Mouse (Mus musculus) stomach, postnatal 0 days (tissue): Measurements from ENCODE around the gene Tmem165. TPM values are rescaled to one million over a fixed set of nuclear protein-coding genes. Genes with fewer than 3 reads are reported as not detected.

Source experiments
- ATAC-seq: fragments of 200-750 bp; cut with Nextera tagmentation; 2 replicates; pipeline ENCODE4 v1.8.0; 2017; ENCODE audit not compliant: low FRiP score, low TSS enrichment
- DNase-seq: peaks from one replicate; pipeline ENCODE4 v3.0.0-alpha.2; 2016; ENCODE audit warnings: low spot score
- H3K27ac ChIP-seq: fragments of 300-500 bp; sonication (generic); replicated peaks from 2 replicates; pipeline ENCODE4 v1.5.1; 2014; ENCODE audit warnings: mild to moderate bottlenecking, control low read depth
- H3K27me3 ChIP-seq: fragments of 300-500 bp; sonication (generic); 2 replicates; pipeline ENCODE4 v1.6.1; 2014; ENCODE audit warnings: low read length; ENCODE audit not compliant: control insufficient read depth, insufficient read depth
- H3K36me3 ChIP-seq: fragments of 300-500 bp; sonication (generic); 2 replicates; pipeline ENCODE4 v1.6.1; 2014; ENCODE audit warnings: low read length, mixed read lengths; ENCODE audit not compliant: control insufficient read depth, insufficient read depth
- H3K4me1 ChIP-seq: fragments of 300-500 bp; sonication (generic); replicated peaks from 2 replicates; pipeline ENCODE4 v1.6.1; 2014; ENCODE audit warnings: antibody characterized with exemption; ENCODE audit not compliant: control insufficient read depth, insufficient read depth
- H3K4me2 ChIP-seq: fragments of 300-500 bp; sonication (generic); replicated peaks from 2 replicates; pipeline ENCODE4 v1.6.1; 2014; ENCODE audit warnings: low read depth, mild to moderate bottlenecking, control low read depth, moderate library complexity
- H3K4me3 ChIP-seq: fragments of 300-500 bp; sonication (generic); 2 replicates; pipeline ENCODE4 v1.5.1; 2014; ENCODE audit warnings: low read depth, low read length, control low read depth
- H3K9ac ChIP-seq: fragments of 300-500 bp; sonication (generic); 2 replicates; pipeline ENCODE4 v1.6.1; 2014; ENCODE audit warnings: mild to moderate bottlenecking, low read length, control low read depth, mixed read lengths
- H3K9me3 ChIP-seq: fragments of 300-500 bp; sonication (generic); 2 replicates; pipeline ENCODE4 v1.6.1; 2016; ENCODE audit warnings: low read length; ENCODE audit not compliant: control insufficient read depth
- CTCF ChIP-seq: IDR thresholded peaks from 2 replicates; pipeline ENCODE4 v1.5.1; 2016; ENCODE audit warnings: antibody characterized with exemption, low read depth, mild to moderate bottlenecking, moderate library complexity
- EP300 ChIP-seq: optimal IDR thresholded peaks from 2 replicates; pipeline ENCODE3; 2016; ENCODE audit warnings: antibody characterized with exemption
- WGBS: fragments of 180-500 bp; shearing (Covaris S2); extraction: QIAGEN DNeasy Blood & Tissue Kit; methylation state at CpG from one replicate; pipeline ENCODE4 v1.1.7; 2014; 5-methylcytosine and 5-hydroxymethylcytosine counted together
- polyA plus RNA-seq: library from polyadenylated mRNA; unstranded; fragments of >200 nt; fragmentation: Nextera tagmentation; extraction: Ambion mirVana; gene quantifications from 2 replicates; pipeline ENCODE4 v1.2.1, GENCODE M21; 2015

The Tmem165 gene
- polyA plus RNA-seq, 1 experiment from 2014 or later, result 72.3 TPM

- H3K27ac ChIP-seq, result no peak overlapping the region
- ATAC-seq, result no peak
- 83% methylated on average over 5 of the region's 5 CpGs for WGBS
- H3K4me2 ChIP-seq, result no peak overlapping the region
- no peaks in the 10 kb centered on the region for H3K4me1 ChIP-seq
- no peak overlapping the region for H3K4me3 ChIP-seq
- H3K9ac ChIP-seq, result no peak overlapping the region
- H3K27me3 ChIP-seq, result no peaks in the 10 kb centered on the region
- TF ChIP-seq EP300, result no peak
- TF ChIP-seq CTCF, result no peak
- no peak for DNase-seq
- no peaks in the 10 kb centered on the region for H3K36me3 ChIP-seq
- no peaks in the 10 kb centered on the region for H3K9me3 ChIP-seq
These were observed 20.8 kb upstream of the Tmem165 start for GRCm38 (mm10) chr5:76162926-76163325.

- no peaks in the 10 kb centered on the region for H3K27me3 ChIP-seq
- no peaks in the 10 kb centered on the region for H3K36me3 ChIP-seq
- H3K9me3 ChIP-seq, result no peaks in the 10 kb centered on the region
- WGBS, result 60% methylated on average over 4 of the region's 4 CpGs
- H3K4me3 ChIP-seq, result no peak overlapping the region
- TF ChIP-seq CTCF (no peak), EP300 (no peak)
- ATAC-seq, result no peak
- H3K4me1 ChIP-seq, result no peaks in the 10 kb centered on the region
- H3K9ac ChIP-seq, result no peak overlapping the region
- H3K27ac ChIP-seq, result no peak overlapping the region
- DNase-seq, result no peak
- H3K4me2 ChIP-seq, result no peak overlapping the region
These were observed 19.8 kb upstream of the Tmem165 start for GRCm38 (mm10) chr5:76163828-76164390.

GRCm38 (mm10) chr5:76164827-76165226 is 18.9 kb upstream of the Tmem165 start:
- TF ChIP-seq CTCF (no peak), EP300 (no peak)

GRCm38 (mm10) chr5:76170522-76170921 is 13.2 kb upstream of the Tmem165 start:
- Histone ChIP-seq H3K4me3 (no peak overlapping the region), H3K9ac (no peak overlapping the region), H3K27me3 (no peaks in the 10 kb centered on the region), H3K36me3 (no peaks in the 10 kb centered on the region), H3K4me1 (no peaks in the 10 kb centered on the region), H3K27ac (no peak overlapping the region), H3K9me3 (no peaks in the 10 kb centered on the region), H3K4me2 (no peak overlapping the region)
- WGBS, result 77% methylated on average over 4 of the region's 4 CpGs
- ATAC-seq (no peak), DNase-seq (no peak)
- TF ChIP-seq EP300 (no peak), CTCF (no peak)

More at GRCm38 (mm10) chr5:76164827-76165226, 18.9 kb upstream of the Tmem165 start:
- Histone ChIP-seq H3K9me3 (no peaks in the 10 kb centered on the region), H3K27me3 (no peaks in the 10 kb centered on the region), H3K36me3 (no peaks in the 10 kb centered on the region), H3K27ac (no peak overlapping the region), H3K4me3 (no peak overlapping the region), H3K4me1 (no peaks in the 10 kb centered on the region), H3K9ac (no peak overlapping the region), H3K4me2 (no peak overlapping the region)
- ATAC-seq, result no peak
- no peak for DNase-seq
- WGBS, result 59% methylated on average over 7 of the region's 7 CpGs

- ATAC-seq (no peak), DNase-seq (no peak)
- no peaks in the 10 kb centered on the region for H3K4me1 ChIP-seq
- H3K36me3 ChIP-seq, result no peaks in the 10 kb centered on the region
- no peak overlapping the region for H3K4me2 ChIP-seq
- no peak overlapping the region for H3K27ac ChIP-seq
- H3K9me3 ChIP-seq, result no peaks in the 10 kb centered on the region
- H3K9ac ChIP-seq, result no peak overlapping the region
- H3K27me3 ChIP-seq, result no peaks in the 10 kb centered on the region
- TF ChIP-seq EP300 (no peak), CTCF (no peak)
- H3K4me3 ChIP-seq, result no peak overlapping the region
These were observed 12.6 kb upstream of the Tmem165 start for GRCm38 (mm10) chr5:76171039-76171438.

GRCm38 (mm10) chr5:76175051-76175450 is 8.6 kb upstream of the Tmem165 start:
- ATAC-seq, result no peak
- no peak overlapping the region for H3K4me3 ChIP-seq
- H3K9ac ChIP-seq, result no peak overlapping the region
- DNase-seq, result no peak
- no peaks in the 10 kb centered on the region for H3K36me3 ChIP-seq
- peaks cover 3% of the 10 kb centered on the region; the same call in 1 of the 2 replicates for H3K4me1 ChIP-seq
- H3K9me3 ChIP-seq, result no peaks in the 10 kb centered on the region
- no peaks in the 10 kb centered on the region for H3K27me3 ChIP-seq
- no peak overlapping the region for H3K4me2 ChIP-seq
- WGBS, result 90% methylated on average over 4 of the region's 4 CpGs
- no peak overlapping the region for H3K27ac ChIP-seq
- TF ChIP-seq CTCF, result no peak
- no peak for TF ChIP-seq EP300
